Mouse (Mus musculus) thymus, postnatal 25 days (tissue): ENCODE measurements around the gene Rnh1.

ENCODE experiments used
- DNase-seq: peaks from one replicate; pipeline ENCODE4 v3.0.0; 2022

Gene Rnh1

DNA sequence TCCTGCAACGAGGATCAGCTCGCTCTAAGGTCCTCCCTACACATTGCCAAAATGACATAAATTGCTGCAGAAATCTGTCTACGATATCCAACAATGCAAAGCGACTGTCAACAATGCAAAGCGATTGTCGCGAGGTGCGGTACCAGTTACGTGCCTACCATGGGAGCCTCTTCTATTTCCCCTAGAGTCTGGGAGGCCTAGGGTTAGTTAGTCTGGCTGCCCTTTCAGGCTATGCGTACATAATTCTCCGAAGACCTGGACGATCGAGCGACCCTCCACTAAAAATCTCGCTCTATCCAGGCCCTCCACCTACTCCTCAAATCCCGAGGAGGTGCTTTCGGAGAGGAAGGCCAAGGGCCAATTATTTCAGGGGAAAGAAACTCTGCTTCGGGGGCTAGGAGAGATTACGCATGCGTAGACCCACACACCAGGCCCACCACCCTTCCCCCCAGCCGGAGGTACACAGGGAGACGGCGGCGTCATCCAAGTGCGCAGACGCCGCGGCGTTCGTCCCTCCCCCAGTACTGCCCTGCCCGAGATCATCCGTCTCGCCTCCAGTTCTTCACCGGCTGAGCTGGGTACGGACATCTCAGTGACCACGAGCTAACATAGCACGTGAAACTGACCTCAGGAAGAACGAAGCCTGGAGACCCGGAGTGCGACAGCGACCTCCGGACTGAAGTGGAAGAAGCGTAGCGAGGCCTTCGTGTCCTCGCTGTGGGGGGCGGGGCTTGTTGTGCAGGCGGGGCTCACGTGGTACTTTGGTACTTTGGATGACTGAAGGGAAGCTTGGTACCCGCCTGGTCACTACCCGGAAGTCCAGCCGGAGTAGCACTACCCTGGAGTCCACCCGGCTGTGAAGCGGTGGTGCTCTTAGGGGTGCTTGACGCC, at the start of gene Rnh1:
Gene Rnh1 (minus strand): TSS at position 742 of the 891 bp plus-strand sequence.
- DNase-seq, result peak; percentile 92

DNA sequence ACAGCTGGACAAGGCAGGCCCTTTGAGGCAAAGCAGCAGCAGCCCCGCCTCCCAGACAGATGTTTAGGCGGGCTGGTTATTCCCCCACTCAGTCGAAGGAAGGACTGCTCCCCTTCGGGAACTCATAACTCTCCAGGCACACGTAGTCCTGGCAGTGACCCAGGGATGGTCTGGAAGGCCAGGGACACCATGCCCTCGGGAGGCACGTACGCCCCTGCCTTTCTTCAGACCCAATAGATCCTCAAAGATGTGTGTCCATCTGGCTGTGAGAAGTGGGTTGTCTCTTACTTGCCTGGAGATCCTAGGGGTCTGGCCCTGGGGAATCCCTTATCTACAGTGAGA, 49.4 kb upstream of the Rnh1 start:
- no peak for DNase-seq

DNA sequence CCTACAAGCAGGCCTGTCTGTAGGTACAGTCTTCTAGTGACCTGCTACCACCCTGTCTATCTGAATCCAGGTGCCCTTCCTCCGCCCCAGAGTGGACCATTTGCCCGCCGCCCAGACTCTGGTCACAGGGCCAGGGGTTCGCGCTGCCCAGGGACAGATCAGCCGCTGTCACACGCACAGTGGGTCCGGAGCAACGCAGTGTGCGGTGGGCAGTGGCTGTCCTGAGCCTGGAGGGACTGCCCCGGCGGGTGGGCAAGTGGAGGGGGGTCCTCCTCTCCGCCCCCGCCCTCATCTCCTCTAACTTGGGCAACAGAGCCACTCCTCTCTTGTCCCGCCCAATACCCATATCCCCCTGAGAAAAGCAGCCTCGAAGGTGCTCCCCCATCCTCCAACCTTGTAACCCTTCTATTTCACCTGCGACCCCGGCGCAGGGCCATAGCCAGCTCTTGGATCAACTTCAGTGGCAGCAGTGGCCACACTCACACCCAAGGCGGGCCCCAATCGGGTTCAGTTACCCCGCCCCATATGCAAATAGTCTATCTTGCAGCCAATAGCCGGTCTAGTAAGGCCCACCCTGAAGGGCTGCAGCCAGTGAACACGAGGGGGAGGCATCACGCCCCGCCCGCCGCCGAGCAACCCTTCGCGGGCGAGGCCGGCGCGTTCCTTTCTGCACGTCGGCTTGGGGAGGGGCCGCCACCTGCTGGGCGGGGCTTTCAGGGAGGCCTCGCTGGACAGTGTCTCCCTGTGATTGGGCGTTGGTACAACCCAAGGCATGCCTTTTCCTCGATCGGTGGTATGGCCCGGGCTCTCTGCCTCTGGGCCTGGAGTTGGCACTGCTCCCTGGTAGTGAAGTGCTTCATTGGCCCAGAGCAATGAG, 48.8 kb upstream of the Rnh1 start:
- DNase-seq, result peak; percentile 92

DNA sequence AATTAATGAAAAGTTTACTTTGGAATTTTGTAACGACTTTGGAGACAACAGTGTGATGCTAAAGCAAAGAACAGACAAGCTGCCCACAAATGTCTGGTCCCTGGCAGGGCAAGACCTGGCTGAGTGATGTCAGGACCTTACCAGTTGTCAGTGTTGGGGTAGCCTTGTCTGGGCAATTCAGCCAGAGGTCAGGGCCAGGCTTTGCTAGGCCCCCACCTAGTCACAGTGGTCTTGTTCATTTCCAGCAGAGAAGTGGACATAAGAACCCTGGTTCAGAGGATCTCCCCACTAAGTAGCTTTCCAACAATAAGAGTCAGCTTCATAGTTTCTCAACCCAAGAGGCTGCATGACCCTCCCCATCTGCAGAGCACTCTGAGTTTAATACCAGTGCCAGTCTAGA, 47.7 kb upstream of the Rnh1 start:
- no peak for DNase-seq

DNA sequence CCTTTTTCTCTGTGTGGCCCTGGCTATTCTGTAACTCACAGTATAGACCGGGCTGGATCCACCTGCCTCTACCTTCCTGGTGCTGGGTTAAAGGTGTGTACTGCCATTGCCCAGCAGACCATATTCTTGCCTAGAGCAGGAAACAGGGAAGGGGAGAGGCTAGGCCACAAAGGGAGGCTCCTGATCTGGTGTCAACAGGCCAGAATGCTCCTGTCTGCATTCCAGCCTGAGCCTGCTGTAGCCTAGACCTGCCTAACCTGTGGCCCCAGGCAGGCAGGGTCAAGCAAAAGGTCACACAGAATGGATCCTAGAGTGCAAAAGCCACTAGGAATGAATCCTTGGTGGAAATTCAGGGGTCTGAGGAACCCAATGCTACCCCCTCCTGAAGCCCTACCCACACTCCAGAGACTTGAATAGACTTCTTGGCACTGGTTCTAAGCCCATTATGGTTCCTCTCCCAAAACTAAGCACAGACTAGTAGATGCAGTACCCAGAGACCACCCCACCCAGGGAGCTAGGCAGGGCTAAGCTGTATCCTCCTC, 47.0 kb upstream of the Rnh1 start:
- no peak for DNase-seq

DNA sequence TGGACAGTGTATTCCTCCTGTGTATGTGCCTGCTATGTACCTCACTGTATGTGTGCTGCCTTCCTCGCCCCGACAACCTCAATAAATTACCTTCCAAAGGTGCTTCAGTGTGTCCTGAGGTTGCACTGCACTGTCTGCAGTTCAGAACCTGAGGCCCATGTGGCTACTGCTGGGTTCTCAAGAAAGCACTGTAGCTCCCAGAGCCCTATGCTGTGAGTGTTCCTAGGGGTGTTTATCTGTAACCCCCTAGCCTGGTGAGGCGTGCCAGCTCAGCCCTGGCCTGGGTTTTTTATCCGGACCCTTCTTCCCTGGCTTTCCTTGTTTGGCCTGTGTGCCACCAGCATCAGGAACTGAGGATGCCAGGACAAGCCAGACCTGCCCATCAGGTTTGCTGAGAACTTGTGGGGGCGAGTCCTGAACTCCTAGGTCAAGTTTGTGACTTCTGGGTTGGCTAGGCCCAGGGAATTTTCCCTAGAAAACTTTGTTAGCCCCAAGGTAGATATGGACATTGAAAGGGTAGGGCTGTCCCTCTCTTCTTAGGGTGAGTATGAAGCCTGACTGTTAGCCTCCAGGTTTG, 46.0 kb upstream of the Rnh1 start:
- DNase-seq, result no peak

DNA sequence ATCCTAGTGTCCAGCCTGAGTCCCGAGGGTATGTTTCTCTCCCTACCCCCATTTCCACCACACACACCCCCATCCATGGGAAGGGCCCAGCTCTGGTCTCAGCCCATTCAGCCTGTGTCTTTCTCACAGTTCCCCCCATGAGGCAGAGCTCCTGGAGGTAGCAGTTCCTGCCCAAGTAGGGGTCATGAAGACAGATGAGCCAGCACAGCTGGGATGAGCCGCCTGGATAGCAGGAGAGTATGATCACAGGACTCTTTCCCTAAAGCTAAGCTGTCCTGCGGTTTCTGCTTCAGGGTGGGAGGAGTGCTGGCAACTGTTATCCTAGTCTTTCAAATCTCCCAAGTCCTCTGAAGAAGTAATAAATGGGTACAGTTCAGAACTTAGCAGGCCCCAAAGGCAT, 45.5 kb upstream of the Rnh1 start:
- DNase-seq, result no peak

DNA sequence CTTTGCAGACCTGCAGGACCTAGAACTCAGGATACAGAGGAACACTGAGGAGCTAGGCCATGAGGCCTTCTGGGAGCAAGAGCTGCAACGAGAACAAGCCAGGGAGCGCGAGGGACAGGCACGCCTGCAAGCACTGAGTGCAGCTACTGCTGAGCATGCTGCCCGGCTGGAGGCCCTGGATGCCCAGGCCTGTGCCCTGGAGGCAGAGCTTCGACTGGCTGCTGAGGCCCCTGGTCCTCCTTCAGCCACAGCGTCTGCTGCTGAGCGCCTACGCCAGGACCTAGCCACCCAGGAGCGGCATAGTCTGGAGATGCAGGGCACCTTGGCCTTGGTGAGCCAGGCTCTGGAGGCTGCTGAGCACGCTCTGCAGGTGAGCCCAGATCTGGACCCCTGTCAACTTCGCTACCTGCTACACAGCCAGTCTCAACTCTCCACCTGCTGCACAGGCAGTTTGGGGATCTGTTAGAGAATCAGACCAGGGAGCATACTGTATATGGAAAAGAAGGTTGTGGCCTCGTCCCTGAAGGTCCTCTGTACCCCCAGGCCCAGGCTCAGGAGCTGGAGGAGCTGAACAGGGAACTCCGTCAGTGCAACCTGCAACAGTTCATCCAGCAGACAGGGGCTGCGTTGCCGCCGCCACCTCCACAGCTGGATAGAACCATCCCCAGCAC, 44.8 kb upstream of the Rnh1 start:
- DNase-seq, result no peak

DNA sequence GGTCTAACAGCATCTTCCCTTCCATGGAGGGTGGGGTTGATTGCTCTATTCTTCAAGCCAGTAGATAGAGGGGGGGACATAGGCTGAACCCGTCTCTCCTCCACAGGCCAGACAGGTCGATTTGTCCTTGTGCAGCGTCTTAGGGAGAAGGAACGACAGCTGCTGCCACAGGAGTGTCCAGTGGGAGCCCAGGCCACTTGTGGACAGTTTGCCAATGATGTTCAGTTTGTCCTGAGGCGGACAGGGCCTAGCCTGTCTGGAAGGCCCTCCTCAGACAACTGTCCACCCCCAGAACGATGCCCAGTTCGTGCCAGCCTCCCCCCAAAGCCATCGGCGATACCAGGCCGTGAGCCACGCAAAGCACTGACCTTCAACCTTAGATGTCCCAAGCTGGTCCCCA, 44.2 kb upstream of the Rnh1 start:
- DNase-seq, result no peak

DNA sequence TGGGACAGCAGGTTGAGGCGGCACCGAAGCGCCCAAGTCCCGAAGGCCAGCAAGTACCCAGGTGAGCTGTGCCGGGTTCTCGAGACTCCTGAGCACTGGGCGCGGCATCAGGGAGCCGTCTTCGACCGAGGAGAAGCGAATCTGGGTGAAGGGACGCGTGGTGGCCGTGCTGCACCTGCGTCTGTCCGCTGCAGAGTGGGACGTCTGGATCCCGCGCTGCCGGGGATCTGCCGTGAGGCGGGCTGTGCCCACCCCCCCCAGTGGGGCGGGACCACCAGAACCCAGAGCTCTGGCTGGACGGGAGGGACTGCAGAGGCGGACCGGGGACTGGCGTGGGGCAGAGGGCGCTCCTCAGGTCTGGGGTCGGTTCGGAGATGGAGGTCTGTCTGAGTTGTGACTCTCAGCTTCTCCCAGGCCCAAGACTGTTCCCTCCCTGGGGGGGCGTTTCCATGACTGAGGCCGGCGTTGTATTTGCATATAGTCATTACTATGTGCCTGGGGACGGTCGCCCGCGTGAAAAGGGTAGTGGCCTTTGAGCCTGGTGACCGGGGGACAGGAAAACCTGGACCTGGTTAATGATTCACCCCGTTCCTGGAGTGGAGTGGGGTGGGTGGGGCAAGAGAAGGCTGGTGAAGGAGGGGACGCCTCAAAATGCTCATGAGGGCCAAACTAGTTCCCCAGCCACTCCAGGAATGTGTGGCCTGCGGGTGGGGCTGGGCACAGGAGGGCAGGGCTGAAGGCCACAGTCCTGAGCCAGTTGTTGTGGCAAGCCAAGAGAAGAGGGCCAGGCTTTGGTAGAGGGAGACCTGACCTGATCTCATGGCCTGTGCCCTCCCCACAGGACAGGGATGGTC, 43.5 kb upstream of the Rnh1 start:
- DNase-seq, result no peak

DNA sequence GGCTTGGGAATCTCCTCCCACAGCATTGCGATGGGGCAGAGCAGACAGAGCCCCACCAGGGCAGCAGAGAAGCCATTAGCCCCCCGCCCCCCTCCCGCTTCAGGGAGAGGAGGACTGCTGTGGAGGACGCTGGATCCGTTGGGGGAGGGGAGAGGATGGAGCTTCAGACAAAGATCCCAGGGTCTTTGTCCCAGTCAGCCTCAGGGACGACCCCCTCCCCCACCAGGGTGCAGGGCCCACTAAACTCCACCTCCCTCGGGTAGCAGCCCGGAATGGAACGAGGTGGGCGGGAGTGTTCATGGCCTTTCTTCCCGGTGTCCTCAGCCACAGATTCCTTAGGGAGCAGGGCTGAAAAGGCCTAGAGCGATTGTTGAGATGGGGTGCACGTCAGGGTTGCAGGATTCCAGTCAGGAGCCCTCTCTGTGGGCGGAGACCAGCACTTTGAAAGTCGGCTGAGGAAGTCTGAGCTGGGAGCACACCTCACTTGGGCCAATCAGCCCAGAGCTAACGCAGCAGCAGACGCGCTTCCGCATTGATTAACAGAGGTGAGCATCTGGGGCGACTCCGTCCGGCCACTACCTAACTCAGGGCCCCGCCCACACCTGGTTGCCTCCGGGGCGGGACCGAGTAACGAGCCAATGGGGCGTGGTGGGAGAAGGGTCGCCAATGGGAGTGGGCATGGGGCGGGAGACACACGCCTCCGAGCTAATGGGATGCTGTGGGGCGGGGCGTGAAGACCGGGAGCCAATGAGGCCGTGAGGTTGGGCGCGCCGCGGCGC, 42.6 kb upstream of the Rnh1 start, which contains the start of gene Rassf7:
Gene Rassf7 (plus strand): TSS at position 760 of the 779 bp plus-strand sequence.
- peak; percentile 97 for DNase-seq

DNA sequence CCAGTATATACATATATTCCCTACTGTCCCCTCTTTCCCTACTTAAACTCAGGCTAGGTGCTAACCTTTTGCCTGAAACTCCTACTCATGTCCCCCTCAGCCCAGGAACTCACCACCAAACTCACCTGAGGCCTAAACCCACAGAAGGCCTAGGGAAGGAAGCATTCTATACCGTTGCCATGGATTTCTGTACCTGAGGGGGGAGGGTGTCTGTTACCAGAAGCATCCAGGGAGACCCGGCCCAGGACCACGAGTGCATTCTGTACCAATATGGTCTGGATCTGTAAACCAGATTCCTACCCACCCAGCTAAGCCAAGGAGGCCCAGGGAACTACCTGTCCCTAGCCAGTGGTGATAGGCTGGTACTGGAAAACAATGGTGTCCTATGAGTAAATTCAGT, 41.7 kb upstream of the Rnh1 start:
- no peak for DNase-seq

DNA sequence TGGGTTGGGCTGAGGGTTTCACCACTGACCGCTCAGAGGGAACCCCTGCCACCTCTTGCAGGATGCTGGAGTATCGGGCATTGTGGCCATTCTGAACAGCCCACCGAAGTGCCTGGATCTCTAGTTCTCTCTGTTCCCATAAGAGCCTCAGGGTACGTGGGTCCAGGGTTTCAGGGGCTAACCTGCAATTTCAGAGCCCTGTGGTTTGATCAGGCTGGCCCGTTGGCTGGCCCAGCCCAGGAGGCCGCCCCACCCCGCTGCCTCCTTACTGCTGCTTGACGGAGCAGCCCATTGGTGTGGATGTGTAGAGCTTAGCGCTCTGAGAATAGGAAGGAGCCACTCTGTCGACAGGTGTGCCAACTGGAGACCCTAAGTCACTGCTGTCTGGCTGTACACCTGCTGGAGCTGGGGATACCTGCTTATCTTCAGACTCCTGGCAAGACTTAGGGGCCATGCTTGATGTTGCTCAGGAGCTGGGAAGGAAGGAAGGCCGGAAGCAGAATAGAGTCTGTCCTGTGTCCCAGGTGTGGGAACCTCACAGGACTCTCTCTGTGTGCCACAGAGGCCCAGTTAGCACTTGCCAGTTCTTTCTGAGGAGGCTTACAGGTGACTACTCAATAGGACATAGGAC, 41.1 kb upstream of the Rnh1 start, which contains the start of gene Lmntd2:
Gene Lmntd2 (minus strand): TSS at position 476 of the 631 bp plus-strand sequence.
- DNase-seq, result no peak

DNA sequence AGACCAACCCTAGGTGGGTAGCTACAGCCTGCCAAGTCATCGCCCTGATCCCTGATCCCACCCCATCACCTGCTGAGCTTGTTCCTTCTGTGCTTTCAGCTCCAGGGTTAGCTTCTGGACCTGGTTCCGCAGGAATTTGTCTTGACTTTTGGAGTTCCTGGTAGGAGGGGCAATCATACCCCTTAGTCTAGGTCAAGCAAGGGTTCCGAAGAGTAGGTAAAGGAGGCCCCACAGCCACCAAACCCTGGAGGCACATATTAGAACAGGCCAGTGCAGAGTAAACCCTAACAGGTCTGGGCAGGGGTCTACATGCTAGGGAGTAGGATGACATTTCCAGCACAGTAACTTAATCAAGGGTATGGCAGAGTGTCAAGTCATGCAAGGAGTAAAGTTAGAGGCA, 40.5 kb upstream of the Rnh1 start:
- no peak for DNase-seq

DNA sequence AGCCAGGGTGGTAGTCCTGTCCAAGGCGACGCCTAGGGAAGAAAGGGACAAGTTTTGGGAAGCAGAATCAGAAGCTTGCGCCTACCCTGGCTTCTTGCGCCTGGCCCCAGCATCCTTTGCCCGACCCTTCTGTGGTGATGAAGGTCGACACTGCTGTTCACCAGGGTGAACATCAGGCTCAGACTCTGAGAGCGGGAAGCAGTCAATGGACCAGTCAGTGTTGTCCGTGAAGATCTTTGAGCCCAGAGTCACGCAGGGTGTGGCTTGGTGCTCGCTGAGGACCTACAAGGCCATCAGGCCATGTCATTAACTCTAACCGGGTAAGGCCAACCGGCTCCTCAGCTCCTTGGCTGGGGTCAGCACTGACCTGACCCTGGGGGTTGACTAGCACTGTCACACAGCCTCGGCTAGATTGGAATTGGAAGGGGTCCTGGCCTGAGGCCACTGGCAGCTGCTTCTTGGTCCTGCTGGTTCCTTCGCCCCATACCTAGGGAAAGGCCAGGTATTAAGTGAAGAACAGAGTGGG, 38.0 kb upstream of the Rnh1 start:
- DNase-seq, result no peak

DNA sequence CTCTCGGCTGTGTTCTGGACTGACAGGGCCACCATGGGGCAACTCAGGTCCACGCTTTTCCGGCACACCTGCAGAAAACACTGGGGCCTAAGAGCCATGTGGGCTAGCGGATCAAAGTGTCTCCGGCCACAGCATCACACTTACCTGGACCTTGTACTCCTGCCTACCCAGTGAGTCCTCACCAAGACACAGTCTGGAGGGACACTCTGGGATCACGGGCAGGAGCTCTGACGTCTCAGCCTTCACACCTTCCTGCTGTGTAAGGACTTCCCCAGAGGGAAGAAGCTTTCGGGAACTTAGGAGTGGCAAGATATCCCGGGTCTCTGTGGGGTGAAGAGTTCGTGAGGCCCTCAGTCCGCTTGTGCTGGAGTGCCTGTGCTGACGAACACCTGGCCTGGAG, 37.5 kb upstream of the Rnh1 start:
- no peak for DNase-seq

DNA sequence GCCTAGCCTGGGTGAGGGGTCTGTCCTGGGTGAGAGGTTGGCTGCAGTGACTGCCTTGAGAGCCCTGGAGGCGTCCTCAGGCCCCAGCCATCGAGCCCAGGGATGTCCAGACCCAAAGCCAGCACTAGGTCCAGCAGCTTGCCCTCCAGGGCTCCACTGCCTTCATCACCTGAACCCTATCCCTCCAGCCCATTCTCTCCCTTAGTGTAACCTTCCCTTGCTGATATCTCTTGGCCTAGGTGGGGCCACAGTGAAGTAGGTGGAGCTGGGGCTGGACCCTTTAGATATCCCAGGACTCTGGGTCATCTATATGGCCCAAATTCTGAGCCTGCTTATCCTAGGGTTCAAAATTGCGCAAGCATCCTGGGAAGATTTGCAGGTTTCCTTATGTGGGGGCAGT, 36.9 kb upstream of the Rnh1 start:
- DNase-seq, result no peak

DNA sequence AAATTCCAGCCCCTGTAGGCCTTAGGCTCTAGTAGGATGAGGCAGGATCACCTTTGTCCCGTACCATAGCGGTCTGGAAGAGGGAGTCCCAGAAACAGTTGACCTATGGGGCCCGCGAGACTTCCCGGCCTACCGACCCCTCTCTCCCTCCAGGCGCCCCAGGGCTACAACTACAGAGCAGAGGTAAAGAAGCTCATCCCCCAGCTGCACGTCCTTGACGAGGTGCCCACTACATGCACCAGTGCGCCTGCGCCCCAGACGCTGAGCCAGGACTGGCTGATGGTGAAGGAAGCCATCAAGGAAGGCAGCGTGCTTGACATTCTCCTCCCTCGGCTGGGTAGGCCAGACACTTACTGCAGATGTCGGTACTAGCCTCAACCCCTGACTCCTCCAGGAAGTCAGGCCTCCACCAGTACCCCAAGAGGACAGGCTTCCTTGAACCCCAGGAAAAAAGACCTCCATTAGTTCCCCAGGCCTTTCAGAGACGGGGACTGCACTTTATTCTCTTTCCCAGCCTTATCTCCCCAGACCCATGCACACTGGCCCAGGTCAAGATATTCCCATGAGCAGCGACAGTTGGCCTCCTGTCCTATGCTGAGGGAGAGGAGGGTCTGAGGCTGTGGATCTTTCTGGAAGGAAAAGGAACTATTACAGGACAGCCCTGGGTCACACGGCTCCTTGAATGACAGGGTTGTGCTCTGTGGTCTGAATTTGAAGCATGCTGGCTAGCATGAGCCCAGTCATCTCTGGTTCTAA, 33.7 kb upstream of the Rnh1 start:
- DNase-seq, result no peak

DNA sequence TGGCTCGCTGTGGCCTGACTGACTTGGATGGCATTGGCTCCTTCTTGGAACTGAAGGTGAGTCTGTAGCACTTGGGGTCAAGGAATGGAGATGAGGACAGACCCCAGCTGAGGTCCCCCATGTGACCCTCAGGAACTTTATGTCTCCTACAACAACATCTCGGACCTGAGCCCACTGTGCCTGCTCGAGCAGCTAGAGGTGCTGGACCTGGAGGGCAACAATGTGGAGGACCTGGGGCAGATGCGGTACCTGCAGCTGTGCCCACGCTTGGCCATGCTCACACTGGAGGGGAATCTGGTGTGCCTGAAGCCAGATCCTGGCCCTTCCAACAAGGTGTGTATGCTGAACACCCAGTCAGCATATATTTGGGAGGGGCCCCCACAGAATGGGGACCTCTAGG, 32.8 kb upstream of the Rnh1 start:
- no peak for DNase-seq
